Mouse (Mus musculus) forebrain, embryonic 13.5 days (tissue): Measurements from ENCODE around the gene Ldhd. TPM values are rescaled to one million over a fixed set of nuclear protein-coding genes. Genes with fewer than 3 reads are reported as not detected.

Source experiments
- polyA plus RNA-seq: library from polyadenylated mRNA; unstranded; fragments of >200 nt; fragmentation: Nextera tagmentation; extraction: Ambion mirVana; gene quantifications from 2 replicates; pipeline ENCODE4 v1.2.1, GENCODE M21; 2015

Gene Ldhd
- polyA plus RNA-seq, 1 experiment from 2014 or later = 0.31 TPM

Other genes starting within 250 kb of the Ldhd start
- not detected in 2 replicates for gene Fa2h, start 236.6 kb downstream of the Ldhd start, polyA plus RNA-seq
- 5.7 and 6.5 TPM in 2 replicates for gene Wdr59, start 108.3 kb downstream of the Ldhd start, polyA plus RNA-seq
- gene Znrf1, start 94.3 kb downstream of the Ldhd start, polyA plus RNA-seq = 48.0 and 48.7 TPM in 2 replicates
- gene Zfp1, start 13.0 kb upstream of the Ldhd start, polyA plus RNA-seq = 27.3 and 28.8 TPM in 2 replicates
- gene Ctrb1, start 60.6 kb upstream of the Ldhd start, polyA plus RNA-seq = 1.7 TPM in 1 of 2 replicates, not detected in the other
- gene Bcar1, start 113.4 kb upstream of the Ldhd start, polyA plus RNA-seq = 49.9 and 50.0 TPM in 2 replicates
- 184 and 193 TPM in 2 replicates for gene Cfdp1, start 223.9 kb upstream of the Ldhd start, polyA plus RNA-seq
- gene Tmem170, start 246.4 kb upstream of the Ldhd start, polyA plus RNA-seq = 6.7 and 6.8 TPM in 2 replicates